Mouse (Mus musculus) kidney, embryonic 16.5 days (tissue): ENCODE measurements at regions not wholly inside any gene's neighbourhood (a gene's known extent, or its start where the extent isn't known, plus 50 kb on each side); places are given as distances from the start of the nearest gene placed in this dataset.

Experiments used
- ATAC-seq: fragments of 200-750 bp; cut with Nextera tagmentation; 2 replicates; pipeline ENCODE4 v1.8.0; 2017; ENCODE audit warnings: moderate TSS enrichment; ENCODE audit not compliant: low FRiP score, low TSS enrichment
- H3K27ac ChIP-seq: fragments of 300-500 bp; sonication (generic); 2 replicates; pipeline ENCODE4 v1.5.1; 2014; ENCODE audit warnings: low read length
- H3K27me3 ChIP-seq: fragments of 300-500 bp; sonication (generic); 2 replicates; pipeline ENCODE4 v1.6.1; 2014; ENCODE audit warnings: low read length, control low read depth, mixed read lengths; ENCODE audit not compliant: insufficient read depth
- H3K36me3 ChIP-seq: fragments of 300-500 bp; sonication (generic); 2 replicates; pipeline ENCODE4 v1.6.1; 2014; ENCODE audit warnings: low read length, control low read depth, mixed read lengths; ENCODE audit not compliant: insufficient read depth
- H3K4me1 ChIP-seq: fragments of 300-500 bp; sonication (generic); 2 replicates; pipeline ENCODE4 v1.6.1; 2014; ENCODE audit warnings: low read length, control low read depth, mixed read lengths; ENCODE audit not compliant: insufficient read depth
- H3K4me2 ChIP-seq: fragments of 300-500 bp; sonication (generic); replicated peaks from 2 replicates; pipeline ENCODE4 v1.6.1; 2014; ENCODE audit warnings: low read depth, low read length
- H3K4me3 ChIP-seq: fragments of 300-500 bp; sonication (generic); 2 replicates; pipeline ENCODE4 v1.5.1; 2014; ENCODE audit warnings: mild to moderate bottlenecking, low read length
- H3K9ac ChIP-seq: fragments of 300-500 bp; sonication (generic); replicated peaks from 2 replicates; pipeline ENCODE4 v1.6.1; 2014; ENCODE audit warnings: low read length
- H3K9me3 ChIP-seq: fragments of 300-500 bp; sonication (generic); 2 replicates; pipeline ENCODE4 v1.6.1; 2016; ENCODE audit warnings: low read length, control low read depth
- WGBS: fragments of 180-500 bp; shearing (Covaris S2); extraction: QIAGEN DNeasy Blood & Tissue Kit; methylation state at CpG from one replicate; pipeline ENCODE4 v1.1.7; 2014; 5-methylcytosine and 5-hydroxymethylcytosine counted together

DNA sequence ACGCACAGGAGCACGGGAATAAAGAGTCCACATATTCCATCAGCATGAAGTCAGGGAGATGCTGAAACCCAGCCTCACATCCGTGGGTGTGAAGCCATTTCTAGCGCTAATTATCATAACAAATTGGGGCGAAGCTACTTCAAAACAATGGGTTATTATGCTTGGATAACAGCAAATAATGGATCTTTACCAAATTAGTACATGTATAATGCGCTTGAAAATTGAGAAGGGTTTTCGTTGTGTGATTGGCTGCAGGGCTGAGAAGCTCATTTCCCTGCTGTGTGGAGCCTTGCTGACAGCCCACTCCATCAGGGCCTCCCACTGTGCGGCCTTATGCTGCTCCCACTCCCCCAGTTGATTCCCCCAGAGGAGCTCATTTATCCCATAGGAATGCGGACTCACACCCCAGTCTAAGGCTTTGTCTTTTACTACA, 597.7 kb downstream of the Ets1 start:
- Histone ChIP-seq H3K36me3 (no peaks in the 10 kb centered on the region), H3K4me1 (no peaks in the 10 kb centered on the region), H3K9ac (no peak overlapping the region), H3K4me2 (no peak overlapping the region), H3K27ac (no peak overlapping the region), H3K9me3 (no peaks in the 10 kb centered on the region), H3K27me3 (no peaks in the 10 kb centered on the region), H3K4me3 (no peak overlapping the region)
- WGBS: 25% methylated on average over 9 of the region's 9 CpGs
- ATAC-seq: no peak

DNA sequence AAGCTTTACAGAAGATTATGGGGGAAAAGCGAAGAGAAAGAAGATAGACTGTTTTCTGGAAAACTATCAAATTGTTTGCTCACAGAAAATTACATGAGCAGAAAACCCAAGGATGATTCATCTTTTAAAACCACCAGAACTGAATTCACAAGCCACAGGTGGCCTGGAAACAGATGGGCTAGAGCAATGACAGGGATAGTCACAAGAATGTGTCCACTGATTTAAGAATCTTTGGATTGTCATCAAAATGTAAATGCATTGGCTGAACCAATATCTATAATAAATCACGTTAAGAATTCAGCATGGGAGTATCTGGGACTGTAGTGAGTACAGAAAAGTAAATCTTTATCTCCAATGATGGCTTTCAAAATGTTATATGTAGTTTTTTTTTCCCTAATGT, 602.2 kb downstream of the Ets1 start:
- Histone ChIP-seq H3K27me3 (no peaks in the 10 kb centered on the region), H3K4me1 (no peaks in the 10 kb centered on the region), H3K4me3 (no peak overlapping the region), H3K9me3 (no peaks in the 10 kb centered on the region), H3K36me3 (no peaks in the 10 kb centered on the region), H3K9ac (no peak overlapping the region), H3K4me2 (no peak overlapping the region), H3K27ac (no peak overlapping the region)
- no peak for ATAC-seq
- WGBS: 91% methylated on average over 2 of the region's 2 CpGs

GRCm38 (mm10) chr9:33238846-33239245, 602.8 kb downstream of the Ets1 start:
- Histone ChIP-seq H3K4me2 (no peak overlapping the region), H3K9me3 (no peaks in the 10 kb centered on the region), H3K27ac (no peak overlapping the region), H3K4me3 (no peak overlapping the region), H3K9ac (no peak overlapping the region), H3K4me1 (no peaks in the 10 kb centered on the region), H3K27me3 (no peaks in the 10 kb centered on the region), H3K36me3 (no peaks in the 10 kb centered on the region)
- no peak for ATAC-seq
- WGBS: 68% methylated on average over 2 of the region's 2 CpGs

DNA sequence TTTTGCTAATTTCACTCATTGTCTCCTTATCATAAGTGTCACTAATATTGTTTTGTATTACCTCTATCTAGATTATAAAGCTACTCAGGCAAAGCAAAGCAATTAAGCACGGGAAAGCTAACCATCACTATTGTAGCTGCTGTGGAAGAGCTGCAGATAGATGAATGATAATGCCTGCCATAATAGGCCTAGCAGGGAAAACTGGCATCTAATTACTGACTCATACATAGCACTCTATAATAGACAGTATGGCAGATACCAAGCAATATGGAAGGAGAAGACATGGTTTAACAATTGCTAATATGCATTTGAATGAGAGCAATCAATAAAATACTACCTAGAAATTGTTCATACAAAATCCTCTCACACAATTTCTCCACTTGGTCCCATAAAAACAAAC, 604.5 kb downstream of the Ets1 start:
- H3K4me3 ChIP-seq: no peak overlapping the region
- H3K27ac ChIP-seq: no peak overlapping the region
- no peaks in the 10 kb centered on the region for H3K36me3 ChIP-seq
- no peaks in the 10 kb centered on the region for H3K4me1 ChIP-seq
- no peak for ATAC-seq
- no peak overlapping the region for H3K4me2 ChIP-seq
- 71% methylated on average over 1 of the region's 1 CpGs for WGBS
- H3K9me3 ChIP-seq: no peaks in the 10 kb centered on the region
- no peak overlapping the region for H3K9ac ChIP-seq
- no peaks in the 10 kb centered on the region for H3K27me3 ChIP-seq

DNA sequence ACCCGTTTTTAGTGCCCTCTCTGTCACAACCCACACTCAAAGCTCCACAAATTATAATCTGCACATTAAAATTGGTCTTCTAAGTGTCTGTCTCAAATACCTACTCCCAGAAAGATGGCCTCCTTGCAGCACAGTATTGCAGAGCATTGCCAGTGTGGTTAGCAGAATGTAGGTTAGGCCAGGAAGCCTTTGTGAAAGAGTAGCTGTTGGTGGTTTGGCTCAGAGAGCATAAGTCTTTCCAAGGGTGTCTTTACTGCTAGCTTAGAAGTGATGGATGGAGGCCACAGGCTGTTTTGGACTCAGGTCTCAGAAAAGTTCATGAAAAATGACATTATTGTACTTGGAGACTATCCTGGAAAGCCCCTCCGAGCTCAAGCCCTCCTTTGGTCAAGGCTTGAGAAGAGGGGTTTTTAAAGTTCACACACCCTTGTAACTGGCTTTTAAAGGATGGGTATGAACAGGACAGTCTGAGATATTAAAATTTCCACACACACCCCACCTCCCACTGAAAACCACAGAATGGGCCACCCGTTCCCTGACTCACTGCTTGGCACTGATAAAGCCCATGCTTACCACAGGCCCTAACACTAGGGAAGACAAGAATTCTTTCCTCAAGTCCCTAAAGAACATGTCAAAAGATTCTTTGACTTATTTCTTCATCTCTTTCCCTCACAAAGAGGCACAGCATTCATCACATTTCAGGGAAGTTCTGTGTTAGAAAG, 605.1 kb downstream of the Ets1 start:
- H3K9me3 ChIP-seq: no peaks in the 10 kb centered on the region
- 68% methylated on average over 3 of the region's 3 CpGs for WGBS
- no peak for ATAC-seq
- H3K4me2 ChIP-seq: no peak overlapping the region
- no peak overlapping the region for H3K9ac ChIP-seq
- no peaks in the 10 kb centered on the region for H3K36me3 ChIP-seq
- no peaks in the 10 kb centered on the region for H3K4me1 ChIP-seq
- H3K27me3 ChIP-seq: no peaks in the 10 kb centered on the region
- H3K27ac ChIP-seq: no peak overlapping the region
- no peak overlapping the region for H3K4me3 ChIP-seq

- Histone ChIP-seq H3K27me3 (no peaks in the 10 kb centered on the region), H3K9ac (no peak overlapping the region), H3K36me3 (no peaks in the 10 kb centered on the region), H3K9me3 (peaks cover 3% of the 10 kb centered on the region; the same call in 1 of the 2 replicates), H3K4me3 (no peak overlapping the region), H3K4me2 (no peak overlapping the region), H3K27ac (no peak overlapping the region), H3K4me1 (no peaks in the 10 kb centered on the region)
- no peak for ATAC-seq
- 24% methylated on average over 2 of the region's 2 CpGs for WGBS
These were observed 610.9 kb downstream of the Ets1 start for GRCm38 (mm10) chr9:33246932-33247331.

DNA sequence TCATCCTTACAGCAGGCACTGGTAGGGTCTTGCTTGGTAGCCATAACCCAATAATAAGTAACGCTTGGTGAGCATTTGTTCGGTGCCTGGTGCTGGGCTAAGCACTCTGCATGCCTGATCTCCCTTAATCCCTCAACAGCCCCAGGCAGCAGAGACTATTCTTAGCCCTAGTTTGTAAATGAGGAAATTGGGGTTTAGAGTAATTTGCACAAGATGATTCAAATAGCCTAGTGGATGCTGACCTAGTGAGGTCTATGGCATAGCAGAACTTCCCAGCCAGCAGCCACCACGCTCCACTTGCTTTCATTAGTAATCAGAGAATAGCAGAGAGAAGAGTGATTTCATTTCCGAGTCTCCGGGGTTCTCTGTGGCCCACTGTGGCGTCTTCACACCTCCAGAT, 622.2 kb downstream of the Ets1 start:
- WGBS: 63% methylated on average over 6 of the region's 6 CpGs

GRCm38 (mm10) chr9:33260171-33260570, 624.1 kb downstream of the Ets1 start:
- H3K4me1 ChIP-seq: no peaks in the 10 kb centered on the region
- H3K27ac ChIP-seq: no peak overlapping the region
- ATAC-seq: peak; percentile 74; the same call in 1 of the 2 replicates
- WGBS: 30% methylated on average over 4 of the region's 4 CpGs
- H3K36me3 ChIP-seq: no peaks in the 10 kb centered on the region
- H3K27me3 ChIP-seq: no peaks in the 10 kb centered on the region
- H3K9ac ChIP-seq: no peak overlapping the region
- no peak overlapping the region for H3K4me3 ChIP-seq
- H3K9me3 ChIP-seq: no peaks in the 10 kb centered on the region
- no peak overlapping the region for H3K4me2 ChIP-seq

More for the DNA sequence above, 622.2 kb downstream of the Ets1 start:
- H3K9ac ChIP-seq: no peak overlapping the region
- no peaks in the 10 kb centered on the region for H3K36me3 ChIP-seq
- no peaks in the 10 kb centered on the region for H3K4me1 ChIP-seq
- H3K4me2 ChIP-seq: no peak overlapping the region
- no peak overlapping the region for H3K4me3 ChIP-seq
- no peak overlapping the region for H3K27ac ChIP-seq
- ATAC-seq: no peak
- no peaks in the 10 kb centered on the region for H3K9me3 ChIP-seq
- H3K27me3 ChIP-seq: no peaks in the 10 kb centered on the region

GRCm38 (mm10) chr9:33289381-33289780, 653.4 kb downstream of the Ets1 start:
- WGBS: 92% methylated on average over 5 of the region's 5 CpGs
- Histone ChIP-seq H3K36me3 (no peaks in the 10 kb centered on the region), H3K4me1 (no peaks in the 10 kb centered on the region), H3K27me3 (no peaks in the 10 kb centered on the region), H3K4me3 (no peak overlapping the region), H3K9ac (no peak overlapping the region), H3K4me2 (no peak overlapping the region), H3K27ac (no peak overlapping the region), H3K9me3 (no peaks in the 10 kb centered on the region)
- ATAC-seq: no peak

GRCm38 (mm10) chr9:33292116-33292515, 656.1 kb downstream of the Ets1 start:
- H3K9me3 ChIP-seq: no peaks in the 10 kb centered on the region
- no peak overlapping the region for H3K27ac ChIP-seq
- H3K4me3 ChIP-seq: no peak overlapping the region
- no peaks in the 10 kb centered on the region for H3K36me3 ChIP-seq
- no peak for ATAC-seq
- no peak overlapping the region for H3K4me2 ChIP-seq
- no peak overlapping the region for H3K9ac ChIP-seq
- H3K27me3 ChIP-seq: no peaks in the 10 kb centered on the region; the same call in 1 of the 2 replicates
- no peaks in the 10 kb centered on the region for H3K4me1 ChIP-seq
